Mouse (Mus musculus): Measurements from ENCODE around the gene Myl9.

Gene Myl9

DNA sequence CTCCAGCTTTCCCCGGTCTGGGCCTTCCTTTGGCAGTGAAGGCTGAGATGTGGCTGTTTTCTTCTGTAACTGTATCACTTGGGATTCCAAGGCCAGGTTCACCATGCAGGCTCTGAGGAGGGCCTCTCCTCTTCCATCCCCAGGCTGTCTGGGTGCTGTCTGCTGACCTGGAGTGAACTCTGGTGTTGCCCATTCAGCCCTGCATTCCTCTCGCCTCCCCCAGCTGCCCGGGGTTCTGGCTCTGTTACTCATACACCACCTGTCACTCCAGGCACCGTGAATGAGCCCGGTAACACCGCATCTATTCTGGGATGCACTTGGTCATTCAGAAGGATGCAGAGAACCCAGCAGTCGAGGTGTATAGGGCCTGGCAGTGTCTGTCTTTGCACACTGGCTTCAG is 38.4 kb upstream of the Myl9 start:
- Histone ChIP-seq H3K9me3 (ENCODE audit: low read length) (no peaks in the 10 kb centered on the region), H3K4me1 (replicated peaks; ENCODE audit: low read depth, low read length) (peaks cover 78% of the 10 kb centered on the region), H3K4me3 (replicated peaks; ENCODE audit: low read length) (no peak overlapping the region), H3K36me3 (ENCODE audit: insufficient read depth, low read length) (peaks cover 48% of the 10 kb centered on the region), H3K27me3 (ENCODE audit: insufficient read depth, low read length) (no peaks in the 10 kb centered on the region)
- TF ChIP-seq CTCF (conservative IDR thresholded peaks at IDR 0.05; ENCODE audit: low read length) (no peak), POU5F1 (IDR thresholded peaks at IDR 0.05; ENCODE audit: borderline replicate concordance, low read length) (no peak)

DNA sequence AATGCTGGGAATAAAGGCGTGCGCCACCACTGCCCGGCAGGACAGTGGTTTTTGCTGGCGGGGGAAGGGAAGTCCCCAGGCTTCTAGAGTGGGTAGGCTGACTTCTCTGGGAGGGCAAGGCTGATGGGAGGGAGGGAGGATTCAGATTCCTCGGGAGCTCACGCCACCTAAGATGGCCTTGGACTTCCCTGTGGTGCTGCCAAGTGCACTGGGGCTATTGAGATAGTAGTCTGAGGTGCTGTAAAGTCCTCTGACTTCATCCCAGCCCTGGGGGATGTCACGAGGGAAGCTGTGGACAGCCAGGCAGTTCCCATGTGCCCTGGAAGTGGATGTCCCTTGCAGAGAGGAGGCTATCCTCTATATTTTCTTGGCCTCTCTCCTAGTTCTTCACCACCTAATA is 37.2 kb upstream of the Myl9 start:
- Histone ChIP-seq H3K4me3 (replicated peaks; ENCODE audit: low read length) (no peak overlapping the region), H3K9me3 (ENCODE audit: low read length) (no peaks in the 10 kb centered on the region), H3K27me3 (ENCODE audit: insufficient read depth, low read length) (no peaks in the 10 kb centered on the region), H3K36me3 (ENCODE audit: insufficient read depth, low read length) (peaks cover 52% of the 10 kb centered on the region), H3K4me1 (replicated peaks; ENCODE audit: low read depth, low read length) (peaks cover 78% of the 10 kb centered on the region)
- no peak for TF ChIP-seq NANOG (IDR thresholded peaks at IDR 0.05; ENCODE audit: borderline replicate concordance, low read length)
- no peak for TF ChIP-seq CTCF (conservative IDR thresholded peaks at IDR 0.05; ENCODE audit: low read length)
- no peak for TF ChIP-seq POU5F1 (IDR thresholded peaks at IDR 0.05; ENCODE audit: borderline replicate concordance, low read length)

GRCm38 (mm10) chr2:156741265-156741664 is 34.0 kb upstream of the Myl9 start:
- no peak for TF ChIP-seq CTCF (conservative IDR thresholded peaks at IDR 0.05; ENCODE audit: low read length)
- TF ChIP-seq NANOG (IDR thresholded peaks at IDR 0.05; ENCODE audit: borderline replicate concordance, low read length), result no peak
- no peak for TF ChIP-seq POU5F1 (IDR thresholded peaks at IDR 0.05; ENCODE audit: borderline replicate concordance, low read length)
- H3K9me3 ChIP-seq (ENCODE audit: low read length), result no peaks in the 10 kb centered on the region

GRCm38 (mm10) chr2:156741998-156742397 is 33.2 kb upstream of the Myl9 start:
- Histone ChIP-seq H3K36me3 (ENCODE audit: insufficient read depth, low read length) (peaks cover 66% of the 10 kb centered on the region), H3K27me3 (ENCODE audit: insufficient read depth, low read length) (no peaks in the 10 kb centered on the region), H3K4me3 (replicated peaks; ENCODE audit: low read length) (no peak overlapping the region), H3K9me3 (ENCODE audit: low read length) (no peaks in the 10 kb centered on the region), H3K4me1 (replicated peaks; ENCODE audit: low read depth, low read length) (peaks cover 60% of the 10 kb centered on the region)
- no peak for TF ChIP-seq POU5F1 (IDR thresholded peaks at IDR 0.05; ENCODE audit: borderline replicate concordance, low read length)

More at GRCm38 (mm10) chr2:156741265-156741664, 34.0 kb upstream of the Myl9 start:
- H3K36me3 ChIP-seq (ENCODE audit: insufficient read depth, low read length), result peaks cover 64% of the 10 kb centered on the region
- H3K4me3 ChIP-seq (replicated peaks; ENCODE audit: low read length), result no peak overlapping the region
- H3K4me1 ChIP-seq (replicated peaks; ENCODE audit: low read depth, low read length), result peaks cover 60% of the 10 kb centered on the region
- no peaks in the 10 kb centered on the region for H3K27me3 ChIP-seq (ENCODE audit: insufficient read depth, low read length)

DNA sequence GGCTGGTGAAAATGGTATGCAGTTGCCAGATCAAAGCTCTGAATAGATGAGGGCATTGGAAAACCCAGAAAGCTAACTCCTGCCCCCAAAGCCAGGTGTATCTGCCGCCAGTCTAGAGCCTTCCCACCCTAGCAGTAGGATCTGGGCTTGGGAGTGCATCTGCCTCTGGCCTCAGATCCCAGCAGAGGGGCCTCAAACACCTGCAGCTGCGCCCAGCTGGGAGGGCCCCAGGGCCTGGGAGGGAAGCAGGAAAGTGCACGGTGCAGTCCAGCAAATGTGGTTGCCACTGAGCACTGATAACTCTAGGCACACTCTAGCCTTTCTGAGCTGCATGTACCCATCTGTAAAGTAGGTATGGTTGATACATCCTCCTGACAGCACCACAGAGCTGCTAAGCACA is 32.0 kb upstream of the Myl9 start:
- Histone ChIP-seq H3K27me3 (ENCODE audit: insufficient read depth, low read length) (no peaks in the 10 kb centered on the region), H3K36me3 (ENCODE audit: insufficient read depth, low read length) (peaks cover 73% of the 10 kb centered on the region), H3K4me1 (replicated peaks; ENCODE audit: low read depth, low read length) (peaks cover 61% of the 10 kb centered on the region), H3K4me3 (replicated peaks; ENCODE audit: low read length) (no peak overlapping the region), H3K9me3 (ENCODE audit: low read length) (no peaks in the 10 kb centered on the region)
- TF ChIP-seq CTCF (conservative IDR thresholded peaks at IDR 0.05; ENCODE audit: low read length), result no peak
- no peak for TF ChIP-seq POU5F1 (IDR thresholded peaks at IDR 0.05; ENCODE audit: borderline replicate concordance, low read length)
- TF ChIP-seq NANOG (IDR thresholded peaks at IDR 0.05; ENCODE audit: borderline replicate concordance, low read length), result no peak

DNA sequence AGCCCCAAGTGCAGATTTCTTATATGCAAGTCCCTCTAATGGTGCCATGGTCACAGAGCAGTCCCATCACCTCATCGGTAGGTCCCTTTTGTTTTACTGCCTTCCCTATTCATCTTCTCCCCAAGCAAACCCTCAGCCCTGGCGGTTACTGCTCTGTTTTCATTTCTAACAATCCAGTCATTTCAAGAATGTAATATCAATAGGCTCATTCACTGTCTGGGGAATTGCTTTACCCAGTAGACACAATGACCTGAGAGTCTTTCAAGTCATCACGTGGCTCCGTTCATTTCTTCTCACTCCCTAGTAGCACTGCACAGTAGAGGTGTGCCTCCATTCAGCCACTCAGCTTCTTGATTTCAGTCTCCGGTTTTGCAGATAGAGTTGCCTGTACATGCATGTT is 30.8 kb upstream of the Myl9 start:
- Histone ChIP-seq H3K4me3 (replicated peaks; ENCODE audit: low read length) (no peak overlapping the region), H3K4me1 (replicated peaks; ENCODE audit: low read depth, low read length) (peaks cover 70% of the 10 kb centered on the region), H3K36me3 (ENCODE audit: insufficient read depth, low read length) (peaks cover 79% of the 10 kb centered on the region), H3K27me3 (ENCODE audit: insufficient read depth, low read length) (no peaks in the 10 kb centered on the region), H3K9me3 (ENCODE audit: low read length) (no peaks in the 10 kb centered on the region)
- TF ChIP-seq NANOG (IDR thresholded peaks at IDR 0.05; ENCODE audit: borderline replicate concordance, low read length) (no peak), CTCF (conservative IDR thresholded peaks at IDR 0.05; ENCODE audit: low read length) (no peak)

DNA sequence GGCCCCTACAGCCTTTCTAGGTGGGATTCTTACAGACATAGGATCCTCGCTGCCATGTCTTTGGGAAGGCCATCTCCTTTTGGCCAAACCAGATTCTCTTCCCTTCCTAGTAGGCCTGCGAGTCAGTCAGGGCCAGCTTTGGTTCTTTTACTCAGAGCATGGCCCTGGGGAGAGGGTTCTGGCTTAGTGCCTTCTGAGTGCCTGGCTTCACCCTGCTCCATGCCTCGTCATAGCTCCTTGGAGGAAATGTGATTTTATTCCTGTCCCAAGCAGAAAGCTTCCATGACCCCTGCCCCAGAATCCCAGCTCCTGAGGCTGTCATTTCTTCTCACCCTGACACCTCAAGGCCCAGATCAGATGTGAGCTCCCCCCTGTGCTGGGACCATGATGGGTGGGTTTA is 27.9 kb upstream of the Myl9 start:
- no peaks in the 10 kb centered on the region for H3K9me3 ChIP-seq (ENCODE audit: low read length)

DNA sequence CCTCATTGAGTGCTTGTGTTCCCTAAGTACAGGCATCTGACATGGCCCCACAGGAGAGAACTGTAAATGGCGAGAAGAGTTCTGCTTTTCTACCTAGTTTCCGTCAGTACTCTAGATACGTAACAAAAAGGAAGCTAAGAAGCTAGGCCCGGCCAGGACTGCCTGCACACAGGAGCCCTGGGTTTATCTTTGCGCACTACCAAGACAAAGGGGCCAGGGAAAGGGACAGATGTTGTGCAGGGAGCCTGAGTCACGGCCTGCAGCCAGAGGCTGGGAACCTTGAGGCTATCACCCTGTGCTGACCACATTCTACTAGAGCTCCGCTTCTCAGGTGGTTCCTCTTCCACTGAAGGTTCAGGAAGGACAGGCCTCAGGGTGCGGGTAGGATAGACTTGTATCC is 25.5 kb upstream of the Myl9 start:
- H3K4me3 ChIP-seq (replicated peaks; ENCODE audit: low read length), result no peak overlapping the region
- H3K4me1 ChIP-seq (replicated peaks; ENCODE audit: low read depth, low read length), result peaks cover 33% of the 10 kb centered on the region
- TF ChIP-seq NANOG (IDR thresholded peaks at IDR 0.05; ENCODE audit: borderline replicate concordance, low read length) (no peak), CTCF (conservative IDR thresholded peaks at IDR 0.05; ENCODE audit: low read length) (no peak), POU5F1 (IDR thresholded peaks at IDR 0.05; ENCODE audit: borderline replicate concordance, low read length) (no peak)
- no peaks in the 10 kb centered on the region for H3K9me3 ChIP-seq (ENCODE audit: low read length)
- H3K27me3 ChIP-seq (ENCODE audit: insufficient read depth, low read length), result no peaks in the 10 kb centered on the region
- H3K36me3 ChIP-seq (ENCODE audit: insufficient read depth, low read length), result peaks cover 82% of the 10 kb centered on the region

More for the DNA sequence above, 27.9 kb upstream of the Myl9 start:
- Histone ChIP-seq H3K36me3 (ENCODE audit: insufficient read depth, low read length) (peaks cover 88% of the 10 kb centered on the region), H3K4me1 (replicated peaks; ENCODE audit: low read depth, low read length) (peaks cover 46% of the 10 kb centered on the region), H3K4me3 (replicated peaks; ENCODE audit: low read length) (peak overlapping the region; percentile 11; the same call in 1 of the 2 replicates), H3K27me3 (ENCODE audit: insufficient read depth, low read length) (no peaks in the 10 kb centered on the region)
- no peak for TF ChIP-seq POU5F1 (IDR thresholded peaks at IDR 0.05; ENCODE audit: borderline replicate concordance, low read length)
- no peak for TF ChIP-seq NANOG (IDR thresholded peaks at IDR 0.05; ENCODE audit: borderline replicate concordance, low read length)
- no peak; the same call in 1 of the 2 replicates for TF ChIP-seq CTCF (conservative IDR thresholded peaks at IDR 0.05; ENCODE audit: low read length)

DNA sequence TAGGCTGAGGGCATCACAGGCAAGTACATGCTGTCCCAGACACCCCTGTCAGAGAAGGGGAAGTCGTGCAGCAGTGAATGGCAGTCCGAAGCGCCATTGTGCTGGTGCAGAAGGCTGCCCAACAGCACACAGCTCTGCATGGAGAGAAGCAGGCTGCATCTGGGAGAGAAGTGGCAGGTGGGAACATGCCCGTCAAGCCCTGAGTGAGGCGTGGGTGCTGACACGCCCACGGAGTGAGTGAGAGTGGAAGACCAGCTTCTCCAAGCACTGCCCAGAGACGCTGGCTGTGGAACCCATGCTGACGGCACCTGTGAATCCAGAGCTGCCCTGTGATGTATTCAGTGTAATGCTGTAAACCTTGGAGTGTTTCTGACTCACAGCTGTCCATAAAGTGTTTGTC is 18.3 kb upstream of the Myl9 start:
- Histone ChIP-seq H3K27me3 (ENCODE audit: insufficient read depth, low read length) (no peaks in the 10 kb centered on the region), H3K4me3 (replicated peaks; ENCODE audit: low read length) (no peak overlapping the region), H3K9me3 (ENCODE audit: low read length) (no peaks in the 10 kb centered on the region), H3K36me3 (ENCODE audit: insufficient read depth, low read length) (peaks cover 83% of the 10 kb centered on the region), H3K4me1 (replicated peaks; ENCODE audit: low read depth, low read length) (peaks cover 6% of the 10 kb centered on the region)
- TF ChIP-seq CTCF (conservative IDR thresholded peaks at IDR 0.05; ENCODE audit: low read length), result no peak
